Mouse (Mus musculus): ENCODE results near the gene Olfr544. TPM values are rescaled to one million over a fixed set of nuclear protein-coding genes. Genes with fewer than 3 reads are reported as not detected.

Gene Olfr544
- polyA plus RNA-seq, 1 experiment: 0.01 TPM

GRCm38 (mm10) chr7:102476601-102477000, 11.5 kb downstream of the Olfr544 start:
- Histone ChIP-seq H3K4me3 (ENCODE audit: insufficient read depth, poor library complexity, severe bottlenecking) (no peak overlapping the region), H3K79me3 (ENCODE audit: low read depth) (no peaks in the 10 kb centered on the region), H3ac (ENCODE audit: control insufficient read depth, insufficient read length, low read depth) (no peak overlapping the region), H3K27me3 (ENCODE audit: control insufficient read depth, insufficient read depth, insufficient read length) (no peaks in the 10 kb centered on the region), H3K36me3 (ENCODE audit: control insufficient read depth, insufficient read depth) (peaks cover 2% of the 10 kb centered on the region), H3K79me2 (ENCODE audit: control insufficient read depth, insufficient read depth) (no peaks in the 10 kb centered on the region)
- TF ChIP-seq MYOG (IDR thresholded peaks at IDR 0.05; ENCODE audit: control insufficient read depth, extremely low read depth, insufficient read length): no peak
- no peak for TF ChIP-seq USF1 (IDR thresholded peaks at IDR 0.05; ENCODE audit: low read depth)
- TF ChIP-seq FOSL1 (IDR thresholded peaks at IDR 0.05; ENCODE audit: insufficient read depth, low read length, poor library complexity, severe bottlenecking): no peak
- TF ChIP-seq MYOD1 (IDR thresholded peaks at IDR 0.05; ENCODE audit: control insufficient read depth, insufficient read length, low read depth): no peak

- no peak for TF ChIP-seq USF1 (IDR thresholded peaks at IDR 0.05; ENCODE audit: low read depth)
- H3ac ChIP-seq (ENCODE audit: control insufficient read depth, insufficient read length, low read depth): no peak overlapping the region
- H3K79me2 ChIP-seq (ENCODE audit: control insufficient read depth, insufficient read depth): no peaks in the 10 kb centered on the region
- H3K4me3 ChIP-seq (ENCODE audit: insufficient read depth, poor library complexity, severe bottlenecking): no peak overlapping the region
- H3K36me3 ChIP-seq (ENCODE audit: control insufficient read depth, insufficient read depth): peaks cover 35% of the 10 kb centered on the region
- H3K27me3 ChIP-seq (ENCODE audit: control insufficient read depth, insufficient read depth, insufficient read length): no peaks in the 10 kb centered on the region
- no peaks in the 10 kb centered on the region for H3K79me3 ChIP-seq (ENCODE audit: low read depth)
Measured at GRCm38 (mm10) chr7:102472675-102473074, 15.4 kb downstream of the Olfr544 start.

DNA sequence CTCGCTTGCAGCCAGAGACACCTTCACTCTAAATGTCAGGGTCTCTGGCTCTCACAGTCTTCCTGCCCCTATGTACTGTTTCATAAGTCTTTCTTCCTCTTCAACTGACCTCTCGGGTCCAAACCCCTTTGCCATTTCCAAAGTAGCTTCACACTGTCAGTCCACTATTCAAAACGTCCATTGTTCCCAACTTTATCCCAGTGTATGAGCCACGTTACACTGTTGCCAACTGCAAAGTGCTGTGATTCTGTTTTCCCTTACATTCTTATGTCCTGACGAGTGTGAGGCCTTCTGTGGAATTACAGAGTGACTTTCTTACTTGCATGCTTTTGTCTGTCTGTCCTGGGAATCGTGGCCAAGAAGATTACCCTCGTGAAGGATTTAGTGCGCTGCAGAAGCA, 20.5 kb downstream of the Olfr544 start:
- TF ChIP-seq MYOG (IDR thresholded peaks at IDR 0.05; ENCODE audit: control insufficient read depth, extremely low read depth, insufficient read length) (no peak), FOSL1 (IDR thresholded peaks at IDR 0.05; ENCODE audit: insufficient read depth, low read length, poor library complexity, severe bottlenecking) (no peak), CTCF (IDR thresholded peaks at IDR 0.05; ENCODE audit: control insufficient read depth, insufficient read depth, insufficient read length) (no peak), USF1 (IDR thresholded peaks at IDR 0.05; ENCODE audit: low read depth) (no peak), MYOD1 (IDR thresholded peaks at IDR 0.05; ENCODE audit: control insufficient read depth, insufficient read length, low read depth) (no peak), MAX (IDR thresholded peaks at IDR 0.05) (no peak), CEBPB (IDR thresholded peaks at IDR 0.05; ENCODE audit: low read depth) (no peak)
- no peaks in the 10 kb centered on the region for H3K27me3 ChIP-seq (ENCODE audit: control insufficient read depth, insufficient read depth, insufficient read length)
- H3K36me3 ChIP-seq (ENCODE audit: control insufficient read depth, insufficient read depth): peaks cover 71% of the 10 kb centered on the region
- no peak overlapping the region for H3ac ChIP-seq (ENCODE audit: control insufficient read depth, insufficient read length, low read depth)
- no peak overlapping the region for H3K4me3 ChIP-seq (ENCODE audit: insufficient read depth, poor library complexity, severe bottlenecking)
- no peaks in the 10 kb centered on the region for H3K79me3 ChIP-seq (ENCODE audit: low read depth)
- H3K79me2 ChIP-seq (ENCODE audit: control insufficient read depth, insufficient read depth): no peaks in the 10 kb centered on the region

DNA sequence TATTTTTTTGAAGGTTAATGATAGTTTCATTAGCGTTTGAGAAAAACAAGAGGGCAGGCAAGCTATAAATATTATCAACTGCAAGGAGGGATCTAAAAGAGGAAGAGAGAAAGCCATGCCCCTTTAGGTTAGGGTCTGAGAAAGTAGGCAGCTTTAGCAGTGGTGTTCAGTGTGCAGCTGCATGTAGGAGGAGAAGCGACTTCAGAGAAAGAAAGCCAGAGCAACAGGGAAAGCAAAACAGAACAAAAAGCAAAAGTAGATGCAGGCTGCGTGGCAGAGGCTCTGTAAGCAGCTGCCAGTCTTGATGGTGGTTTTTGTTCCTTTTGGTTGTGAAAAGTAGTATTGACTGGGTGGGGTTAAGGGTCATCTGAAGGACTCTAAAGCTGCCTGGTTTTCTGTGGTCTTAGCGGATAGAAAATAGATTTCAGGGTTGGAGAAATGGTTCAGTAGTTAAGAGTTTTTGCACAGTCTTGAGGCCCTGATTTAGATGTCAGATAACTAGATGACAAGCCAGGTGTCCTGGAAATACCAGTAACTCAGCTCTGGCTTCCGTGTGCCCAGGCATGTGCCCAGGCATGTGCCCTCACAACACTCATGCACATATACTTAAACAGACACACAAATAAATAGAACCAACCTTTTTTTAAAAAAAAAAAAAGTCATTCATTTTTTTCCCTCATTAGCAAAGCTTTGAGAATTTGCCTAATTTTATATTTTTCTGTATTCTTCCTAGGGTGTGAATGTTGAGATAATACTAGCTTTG, 29.3 kb downstream of the Olfr544 start:
- no peak for TF ChIP-seq CTCF (IDR thresholded peaks at IDR 0.05; ENCODE audit: control insufficient read depth, insufficient read depth, insufficient read length)
- no peak for TF ChIP-seq MYOG (IDR thresholded peaks at IDR 0.05; ENCODE audit: control insufficient read depth, extremely low read depth, insufficient read length)
- TF ChIP-seq MYOD1 (IDR thresholded peaks at IDR 0.05; ENCODE audit: control insufficient read depth, insufficient read length, low read depth): no peak
- no peak for TF ChIP-seq MAX (IDR thresholded peaks at IDR 0.05)
- TF ChIP-seq CEBPB (IDR thresholded peaks at IDR 0.05; ENCODE audit: low read depth): no peak
- TF ChIP-seq USF1 (IDR thresholded peaks at IDR 0.05; ENCODE audit: low read depth): no peak
- TF ChIP-seq FOSL1 (IDR thresholded peaks at IDR 0.05; ENCODE audit: insufficient read depth, low read length, poor library complexity, severe bottlenecking): no peak
- Histone ChIP-seq H3K27me3 (ENCODE audit: control insufficient read depth, insufficient read depth, insufficient read length) (no peaks in the 10 kb centered on the region), H3K4me3 (ENCODE audit: insufficient read depth, poor library complexity, severe bottlenecking) (no peak overlapping the region), H3K79me3 (ENCODE audit: low read depth) (peaks cover 2% of the 10 kb centered on the region), H3K36me3 (ENCODE audit: control insufficient read depth, insufficient read depth) (peaks cover 65% of the 10 kb centered on the region), H3ac (ENCODE audit: control insufficient read depth, insufficient read length, low read depth) (no peak overlapping the region), H3K79me2 (ENCODE audit: control insufficient read depth, insufficient read depth) (no peaks in the 10 kb centered on the region)

- Histone ChIP-seq H3ac (ENCODE audit: control insufficient read depth, insufficient read length, low read depth) (no peak overlapping the region), H3K79me3 (ENCODE audit: low read depth) (peaks cover 30% of the 10 kb centered on the region), H3K79me2 (ENCODE audit: control insufficient read depth, insufficient read depth) (peaks cover 53% of the 10 kb centered on the region), H3K27me3 (ENCODE audit: control insufficient read depth, insufficient read depth, insufficient read length) (no peaks in the 10 kb centered on the region), H3K4me3 (ENCODE audit: insufficient read depth, poor library complexity, severe bottlenecking) (no peak overlapping the region), H3K36me3 (ENCODE audit: control insufficient read depth, insufficient read depth) (peaks cover 63% of the 10 kb centered on the region)
- TF ChIP-seq FOSL1 (IDR thresholded peaks at IDR 0.05; ENCODE audit: insufficient read depth, low read length, poor library complexity, severe bottlenecking): no peak
- TF ChIP-seq MAX (IDR thresholded peaks at IDR 0.05): no peak
- no peak for TF ChIP-seq USF1 (IDR thresholded peaks at IDR 0.05; ENCODE audit: low read depth)
- no peak for TF ChIP-seq CTCF (IDR thresholded peaks at IDR 0.05; ENCODE audit: control insufficient read depth, insufficient read depth, insufficient read length)
- no peak for TF ChIP-seq CEBPB (IDR thresholded peaks at IDR 0.05; ENCODE audit: low read depth)
- no peak for TF ChIP-seq MYOG (IDR thresholded peaks at IDR 0.05; ENCODE audit: control insufficient read depth, extremely low read depth, insufficient read length)
- TF ChIP-seq MYOD1 (IDR thresholded peaks at IDR 0.05; ENCODE audit: control insufficient read depth, insufficient read length, low read depth): no peak
Measured at GRCm38 (mm10) chr7:102446438-102446837, 41.7 kb downstream of the Olfr544 start.

- TF ChIP-seq MYOD1 (IDR thresholded peaks at IDR 0.05; ENCODE audit: control insufficient read depth, insufficient read length, low read depth) (no peak), MYOG (IDR thresholded peaks at IDR 0.05; ENCODE audit: control insufficient read depth, extremely low read depth, insufficient read length) (no peak), FOSL1 (IDR thresholded peaks at IDR 0.05; ENCODE audit: insufficient read depth, low read length, poor library complexity, severe bottlenecking) (no peak), USF1 (IDR thresholded peaks at IDR 0.05; ENCODE audit: low read depth) (no peak), CEBPB (IDR thresholded peaks at IDR 0.05; ENCODE audit: low read depth) (no peak), CTCF (IDR thresholded peaks at IDR 0.05; ENCODE audit: control insufficient read depth, insufficient read depth, insufficient read length) (no peak), MAX (IDR thresholded peaks at IDR 0.05) (no peak)
- Histone ChIP-seq H3K79me2 (ENCODE audit: control insufficient read depth, insufficient read depth) (peaks cover 53% of the 10 kb centered on the region), H3K36me3 (ENCODE audit: control insufficient read depth, insufficient read depth) (peaks cover 49% of the 10 kb centered on the region), H3K27me3 (ENCODE audit: control insufficient read depth, insufficient read depth, insufficient read length) (no peaks in the 10 kb centered on the region), H3K79me3 (ENCODE audit: low read depth) (peaks cover 30% of the 10 kb centered on the region), H3ac (ENCODE audit: control insufficient read depth, insufficient read length, low read depth) (no peak overlapping the region), H3K4me3 (ENCODE audit: insufficient read depth, poor library complexity, severe bottlenecking) (no peak overlapping the region)
Measured at GRCm38 (mm10) chr7:102444301-102444700, 43.8 kb downstream of the Olfr544 start.
